Mouse (Mus musculus) midbrain, embryonic 14.5 days (tissue): ENCODE data around the gene Tex48. TPM values are rescaled to one million over a fixed set of nuclear protein-coding genes. Genes with fewer than 3 reads are reported as not detected.

Experiments
- ATAC-seq: fragments of 200-750 bp; cut with Nextera tagmentation; 2 replicates; pipeline ENCODE4 v1.8.0; 2017; ENCODE audit warnings: moderate number of reproducible peaks, moderate library complexity; ENCODE audit not compliant: low FRiP score, low TSS enrichment
- DNase-seq: peaks from one replicate; pipeline ENCODE4 v3.0.0-alpha.2; 2015
- H3K27ac ChIP-seq: fragments of 300-500 bp; sonication (generic); replicated peaks from 2 replicates; pipeline ENCODE4 v1.5.1; 2014; ENCODE audit warnings: mild to moderate bottlenecking, low read depth, low read length, moderate library complexity
- H3K27me3 ChIP-seq: fragments of 300-500 bp; sonication (generic); 2 replicates; pipeline ENCODE4 v1.6.1; 2014; ENCODE audit warnings: low read length, control low read depth, mixed read lengths; ENCODE audit not compliant: control insufficient read depth, insufficient read depth
- H3K36me3 ChIP-seq: fragments of 300-500 bp; sonication (generic); 2 replicates; pipeline ENCODE4 v1.6.1; 2014; ENCODE audit warnings: low read length, control low read depth; ENCODE audit not compliant: control insufficient read depth, insufficient read depth
- H3K4me1 ChIP-seq: fragments of 300-500 bp; sonication (generic); 2 replicates; pipeline ENCODE4 v1.6.1; 2014; ENCODE audit warnings: mild to moderate bottlenecking, antibody characterized with exemption, low read length, control low read depth; ENCODE audit not compliant: control insufficient read depth, insufficient read depth
- H3K4me2 ChIP-seq: fragments of 300-500 bp; sonication (generic); 2 replicates; pipeline ENCODE4 v1.6.1; 2014; ENCODE audit warnings: mild to moderate bottlenecking, low read length, moderate library complexity
- H3K4me3 ChIP-seq: fragments of 300-500 bp; sonication (generic); replicated peaks from 2 replicates; pipeline ENCODE4 v1.5.1; 2014; ENCODE audit warnings: low read depth, low read length
- H3K9ac ChIP-seq: fragments of 300-500 bp; sonication (generic); replicated peaks from 2 replicates; pipeline ENCODE4 v1.6.1; 2014; ENCODE audit warnings: mild to moderate bottlenecking, low read length, moderate library complexity
- H3K9me3 ChIP-seq: fragments of 300-500 bp; sonication (generic); 2 replicates; pipeline ENCODE4 v1.6.1; 2016; ENCODE audit warnings: low read length, control low read depth, mixed read lengths; ENCODE audit not compliant: control insufficient read depth
- WGBS: fragments of 180-500 bp; shearing (Covaris S2); extraction: QIAGEN DNeasy Blood & Tissue Kit; methylation state at CpG from one replicate; pipeline ENCODE4 v1.1.7; 2014; 5-methylcytosine and 5-hydroxymethylcytosine counted together
- polyA plus RNA-seq: library from polyadenylated mRNA; unstranded; fragments of >200 nt; fragmentation: Nextera tagmentation; extraction: Ambion mirVana; gene quantifications from 2 replicates; pipeline ENCODE4 v1.2.1, GENCODE M21; 2014

Gene Tex48
- polyA plus RNA-seq, 1 experiment from 2014 or later: not detected

DNA sequence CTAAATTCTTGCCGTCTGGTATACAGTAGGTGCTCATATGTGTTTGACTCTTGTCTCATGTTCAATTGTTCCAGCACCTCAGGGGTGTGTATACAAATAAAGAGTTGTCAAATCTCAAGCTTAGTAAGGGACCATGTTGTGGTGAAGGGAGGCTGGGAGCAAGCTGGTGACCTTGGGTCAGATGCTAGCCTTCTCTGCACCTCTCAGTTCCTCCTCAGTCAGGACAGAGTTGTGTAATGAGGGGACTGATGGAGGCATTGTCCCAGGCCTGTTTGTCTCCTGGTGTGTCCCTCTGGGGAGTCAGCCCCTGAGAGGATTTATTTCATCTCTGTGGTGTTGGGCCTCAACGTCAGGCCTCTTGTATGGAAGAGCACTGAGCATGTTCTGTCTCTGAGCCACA lies 36.0 kb downstream of the Tex48 start:
- 80% methylated on average over 2 of the region's 2 CpGs for WGBS
- ATAC-seq: no peak
- no peaks in the 10 kb centered on the region for H3K27me3 ChIP-seq

DNA sequence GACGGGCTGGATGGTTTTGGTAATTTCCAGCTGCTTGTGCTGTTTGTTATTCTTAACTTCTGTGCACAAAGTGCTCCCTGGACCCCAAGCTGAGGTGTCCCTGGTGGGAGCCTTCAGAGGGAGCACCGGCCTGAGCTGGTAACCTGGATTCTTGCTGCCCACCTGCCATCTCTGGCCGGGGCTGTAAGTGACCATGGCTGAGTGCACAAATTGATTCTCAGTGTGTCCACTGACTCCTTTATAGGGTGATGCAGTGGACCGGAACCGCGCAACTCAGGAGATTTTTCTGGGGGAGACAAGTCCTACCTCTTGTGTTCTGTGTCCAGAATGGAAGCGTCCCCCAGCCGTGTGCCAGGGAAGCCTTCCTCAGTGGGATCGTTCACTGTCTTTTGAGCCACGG lies 37.0 kb downstream of the Tex48 start:
- Histone ChIP-seq H3K27me3 (no peaks in the 10 kb centered on the region), H3K9me3 (no peaks in the 10 kb centered on the region), H3K4me2 (no peak overlapping the region), H3K4me1 (0 out of 2 replicates have a peak, but pooled peaks cover 2% of the 10 kb centered on the region), H3K9ac (no peak overlapping the region), H3K36me3 (no peaks in the 10 kb centered on the region), H3K4me3 (no peak overlapping the region), H3K27ac (no peak overlapping the region)
- DNase-seq (no peak), ATAC-seq (no peak)
- 69% methylated on average over 10 of the region's 10 CpGs for WGBS

More for the DNA sequence above, 36.0 kb downstream of the Tex48 start:
- Histone ChIP-seq H3K9me3 (no peaks in the 10 kb centered on the region), H3K4me3 (no peak overlapping the region), H3K36me3 (no peaks in the 10 kb centered on the region), H3K4me2 (no peak overlapping the region), H3K9ac (no peak overlapping the region), H3K27ac (no peak overlapping the region), H3K4me1 (no peaks in the 10 kb centered on the region)
- DNase-seq: no peak

DNA sequence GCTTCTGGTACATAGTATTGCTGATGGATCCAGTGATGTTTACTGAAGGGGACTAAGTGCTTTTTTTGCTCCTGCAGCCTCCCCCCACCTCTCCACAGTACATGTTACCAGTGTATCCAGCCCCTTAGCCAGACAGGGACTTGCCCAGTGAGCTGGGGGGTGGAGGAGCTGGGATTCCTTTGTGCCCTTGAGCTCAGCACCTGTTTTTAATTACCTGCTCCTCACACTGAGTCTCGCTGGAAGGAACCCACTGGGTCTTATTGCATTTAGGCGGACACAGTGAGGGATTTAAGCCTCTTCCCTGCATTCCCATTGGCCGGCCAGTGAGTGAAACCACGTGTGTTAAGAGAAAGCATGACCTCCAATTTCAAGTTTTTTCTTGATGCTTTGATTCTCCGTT lies 39.6 kb downstream of the Tex48 start:
- Histone ChIP-seq H3K36me3 (no peaks in the 10 kb centered on the region), H3K9me3 (no peaks in the 10 kb centered on the region), H3K9ac (no peak overlapping the region), H3K27ac (no peak overlapping the region), H3K4me2 (no peak overlapping the region), H3K4me1 (0 out of 2 replicates have a peak, but pooled peaks cover 3% of the 10 kb centered on the region), H3K27me3 (no peaks in the 10 kb centered on the region), H3K4me3 (no peak overlapping the region)
- DNase-seq: no peak
- no peak for ATAC-seq
- 67% methylated on average over 5 of the region's 5 CpGs for WGBS

DNA sequence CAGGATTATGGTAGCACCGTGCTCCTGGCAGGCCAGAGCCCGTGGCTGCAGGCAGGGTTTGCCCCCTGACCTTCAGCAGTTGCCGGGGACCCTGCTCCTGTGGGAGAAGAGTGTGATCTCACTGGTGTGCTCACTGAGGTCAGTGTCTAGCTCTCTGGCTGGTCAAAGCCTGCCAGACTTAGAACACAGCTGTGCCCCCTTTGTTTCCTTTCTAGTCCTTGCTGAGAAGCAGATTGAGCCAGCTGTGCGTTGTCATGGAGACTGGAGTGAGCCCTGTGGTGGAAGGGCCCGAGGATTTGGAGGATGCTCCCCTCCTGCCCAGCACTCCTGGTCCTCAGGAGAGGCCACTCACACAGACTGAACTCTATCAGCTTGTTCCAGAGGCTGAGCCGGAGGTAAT lies 42.1 kb downstream of the Tex48 start:
- Histone ChIP-seq H3K36me3 (no peaks in the 10 kb centered on the region), H3K4me2 (no peak overlapping the region), H3K9me3 (no peaks in the 10 kb centered on the region), H3K4me3 (no peak overlapping the region), H3K4me1 (0 out of 2 replicates have a peak, but pooled peaks cover 3% of the 10 kb centered on the region), H3K9ac (no peak overlapping the region), H3K27ac (no peak overlapping the region), H3K27me3 (no peaks in the 10 kb centered on the region)
- peak; percentile 75 for DNase-seq
- peak; percentile 62 for ATAC-seq
- 12% methylated on average over 6 of the region's 6 CpGs for WGBS

DNA sequence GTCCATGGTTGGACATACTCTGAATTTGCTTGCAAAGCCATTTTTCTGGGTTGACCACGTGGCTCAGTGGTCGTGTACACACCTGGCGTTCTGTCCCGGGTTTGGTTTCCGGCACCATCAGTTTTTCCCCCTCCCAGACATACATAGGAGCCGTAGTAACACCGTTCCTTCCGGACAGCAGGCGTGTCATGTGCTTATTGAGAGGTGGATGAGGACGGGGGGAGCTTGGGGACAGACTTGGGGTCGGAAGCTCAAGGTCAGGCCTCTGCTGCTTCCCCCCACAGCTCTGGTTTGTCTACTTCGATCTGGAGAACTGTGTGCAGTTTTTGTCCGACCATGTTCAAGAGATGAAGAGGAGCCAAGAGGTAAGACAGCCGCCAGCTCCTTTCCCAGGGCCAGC lies 42.6 kb downstream of the Tex48 start:
- no peak overlapping the region for H3K9ac ChIP-seq
- no peak overlapping the region for H3K4me2 ChIP-seq
- H3K27ac ChIP-seq: no peak overlapping the region
- no peaks in the 10 kb centered on the region for H3K9me3 ChIP-seq
- H3K36me3 ChIP-seq: no peaks in the 10 kb centered on the region
- peak; percentile 24; the same call in 1 of the 2 replicates for ATAC-seq
- H3K27me3 ChIP-seq: no peaks in the 10 kb centered on the region
- WGBS: 72% methylated on average over 14 of the region's 14 CpGs
- H3K4me3 ChIP-seq: no peak overlapping the region
- 0 out of 2 replicates have a peak, but pooled peaks cover 3% of the 10 kb centered on the region for H3K4me1 ChIP-seq
- DNase-seq: no peak

DNA sequence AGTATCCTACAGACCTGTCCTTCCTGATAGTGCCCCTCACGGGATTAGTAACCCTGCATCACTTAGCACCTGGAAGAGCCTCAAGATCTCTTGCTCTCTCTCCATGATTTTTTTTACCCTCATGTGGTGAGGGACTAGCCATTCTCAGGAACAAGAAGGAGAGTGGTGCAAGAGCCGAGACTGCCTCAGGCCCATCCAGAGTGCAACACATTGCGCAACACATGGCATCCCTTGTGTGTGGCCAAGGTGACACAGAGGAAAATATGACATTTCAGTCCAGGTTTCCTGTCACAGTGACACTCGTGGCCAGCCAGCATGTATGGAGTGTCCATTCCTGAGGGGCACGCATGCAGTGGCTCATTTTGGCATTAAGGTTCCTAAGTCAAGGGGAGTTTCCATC lies 49.6 kb downstream of the Tex48 start:
- Histone ChIP-seq H3K9ac (no peak overlapping the region), H3K27ac (no peak overlapping the region), H3K27me3 (no peaks in the 10 kb centered on the region), H3K9me3 (no peaks in the 10 kb centered on the region), H3K4me2 (no peak overlapping the region), H3K4me3 (no peak overlapping the region), H3K4me1 (0 out of 2 replicates have a peak, but pooled peaks cover 4% of the 10 kb centered on the region), H3K36me3 (no peaks in the 10 kb centered on the region)
- no peak for DNase-seq
- 91% methylated on average over 5 of the region's 5 CpGs for WGBS
- no peak for ATAC-seq

DNA sequence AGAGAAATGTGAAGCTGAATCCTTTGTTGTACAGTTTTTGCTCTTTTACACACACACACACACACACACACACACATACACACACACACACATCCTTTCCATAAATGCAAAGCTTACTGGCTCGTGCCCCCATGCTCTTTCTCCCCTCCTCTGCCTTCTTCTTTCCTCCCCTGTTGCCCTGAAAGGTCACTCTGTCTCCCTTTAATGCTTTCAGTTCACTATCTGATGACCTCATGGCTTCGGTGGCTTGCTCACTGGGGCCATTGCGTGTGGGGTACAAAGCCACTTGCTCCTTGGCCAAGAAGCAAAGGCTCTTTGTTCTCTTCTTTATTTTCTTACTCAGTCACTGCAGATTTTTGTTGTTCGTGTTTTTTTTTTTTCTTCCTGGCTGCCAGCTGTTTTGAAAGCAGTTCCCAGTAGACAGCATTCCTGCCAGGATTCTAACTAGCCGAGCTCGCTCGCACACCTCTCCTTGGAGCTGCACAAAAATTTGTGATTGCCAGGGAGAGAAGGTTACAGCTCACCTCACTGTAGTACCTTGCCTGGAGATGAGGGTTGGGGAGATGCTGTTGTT lies 51.9 kb downstream of the Tex48 start:
- DNase-seq: no peak
- H3K27ac ChIP-seq: peak overlapping the region; percentile 57; the same call in 1 of the 2 replicates

DNA sequence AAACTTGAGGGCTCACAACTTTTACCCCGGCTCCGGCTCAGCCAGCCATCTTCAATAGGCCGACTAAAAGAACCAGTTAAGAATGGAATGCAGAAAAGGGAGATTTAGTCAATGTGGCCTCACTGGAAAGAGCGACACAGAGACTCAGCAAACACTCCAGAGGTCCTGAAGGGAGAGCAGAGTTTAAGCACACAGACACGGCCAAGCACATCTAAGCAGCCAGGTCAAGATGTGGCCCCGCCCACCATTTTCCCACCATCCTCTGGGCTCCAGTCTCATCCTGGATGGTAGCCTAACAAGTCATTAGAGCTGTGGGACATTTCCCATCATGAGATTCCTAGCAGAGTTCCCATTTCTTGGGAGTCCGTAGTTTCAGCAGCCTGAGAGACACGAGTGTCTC lies 52.9 kb downstream of the Tex48 start:
- WGBS: 84% methylated on average over 8 of the region's 8 CpGs
- Histone ChIP-seq H3K4me3 (no peak overlapping the region), H3K27ac (no peak overlapping the region), H3K4me1 (0 out of 2 replicates have a peak, but pooled peaks cover 4% of the 10 kb centered on the region), H3K4me2 (no peak overlapping the region), H3K27me3 (no peaks in the 10 kb centered on the region), H3K9ac (no peak overlapping the region), H3K9me3 (no peaks in the 10 kb centered on the region), H3K36me3 (no peaks in the 10 kb centered on the region)
- no peak for DNase-seq
- no peak for ATAC-seq

More for the DNA sequence above, 51.9 kb downstream of the Tex48 start:
- H3K9ac ChIP-seq: no peak overlapping the region
- ATAC-seq: no peak
- 24% methylated on average over 7 of the region's 7 CpGs for WGBS
- H3K9me3 ChIP-seq: no peaks in the 10 kb centered on the region
- H3K27me3 ChIP-seq: no peaks in the 10 kb centered on the region
- H3K36me3 ChIP-seq: no peaks in the 10 kb centered on the region
- no peak overlapping the region for H3K4me3 ChIP-seq
- no peak overlapping the region for H3K4me2 ChIP-seq
- 0 out of 2 replicates have a peak, but pooled peaks cover 4% of the 10 kb centered on the region for H3K4me1 ChIP-seq

DNA sequence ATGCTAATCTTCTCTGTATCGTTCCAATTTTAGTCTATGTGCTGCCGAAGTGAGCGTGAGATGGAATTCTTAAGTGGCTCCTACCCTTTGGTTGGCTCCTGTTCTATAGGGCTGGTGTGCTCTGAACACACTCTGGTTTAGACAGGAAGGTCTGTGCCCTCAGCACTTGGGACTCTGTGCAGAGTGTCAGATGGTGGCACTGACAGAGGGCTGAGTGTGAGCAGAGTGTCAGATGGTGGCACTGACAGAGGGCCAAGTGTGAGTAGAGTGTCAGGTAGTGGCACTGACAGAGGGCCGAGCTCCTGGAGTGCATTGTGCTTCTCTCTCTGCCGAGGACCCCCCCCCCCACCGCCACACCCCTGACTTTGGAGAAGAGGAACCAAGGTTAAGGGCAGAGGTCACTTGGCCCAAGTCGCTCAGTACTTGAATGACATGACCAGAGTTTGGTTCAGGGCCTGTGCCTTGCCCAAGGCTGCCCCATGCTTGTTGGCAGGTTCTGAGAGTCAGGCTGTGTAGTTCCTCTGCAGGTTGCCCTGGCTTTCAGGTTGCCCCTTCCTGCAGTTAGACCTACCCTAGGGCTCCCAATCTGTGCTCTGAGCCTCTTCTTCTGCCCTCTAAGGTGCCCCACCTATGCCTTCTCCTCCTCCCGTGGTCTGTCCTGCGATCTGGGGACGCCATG lies 54.4 kb downstream of the Tex48 start:
- no peak overlapping the region for H3K4me2 ChIP-seq
- DNase-seq (no peak), ATAC-seq (no peak)
- H3K27ac ChIP-seq: no peak overlapping the region
- 86% methylated on average over 10 of the region's 10 CpGs for WGBS
- H3K4me3 ChIP-seq: no peak overlapping the region
- H3K36me3 ChIP-seq: no peaks in the 10 kb centered on the region
- no peaks in the 10 kb centered on the region for H3K9me3 ChIP-seq
- 0 out of 2 replicates have a peak, but pooled peaks cover 4% of the 10 kb centered on the region for H3K4me1 ChIP-seq
- no peak overlapping the region for H3K9ac ChIP-seq
- H3K27me3 ChIP-seq: no peaks in the 10 kb centered on the region
